Mouse (Mus musculus) urinary bladder, postnatal 36 days (tissue): ENCODE data around the gene Rnasek.

ENCODE experiments used
- DNase-seq, 2 experiments: peaks; one replicate each; pipeline ENCODE4 v3.0.0; 2022; ENCODE audit warnings: low spot score in 2 of 2, mixed read lengths in 1 of 2

The Rnasek gene

DNA sequence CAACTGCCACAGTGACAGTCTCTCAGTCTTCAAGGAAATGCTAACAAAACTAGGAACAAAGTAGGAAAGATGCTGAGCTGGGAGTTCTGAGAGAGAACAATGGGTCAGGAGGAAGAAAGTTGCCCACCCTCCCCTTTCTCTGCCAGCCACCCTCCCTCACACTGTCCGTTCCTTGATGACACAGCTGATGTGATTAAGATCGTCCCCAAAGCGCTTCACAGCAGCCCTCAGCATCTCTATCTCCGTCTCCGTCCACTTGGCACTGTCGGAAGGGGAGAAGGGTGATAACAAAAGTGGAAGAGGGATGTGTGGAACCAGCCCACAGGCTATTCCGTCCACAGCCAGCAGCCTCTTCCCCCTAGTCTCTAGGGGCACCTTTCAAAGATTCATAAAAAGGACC, 2.9 kb downstream of the Rnasek start:
- DNase-seq: no peak

DNA sequence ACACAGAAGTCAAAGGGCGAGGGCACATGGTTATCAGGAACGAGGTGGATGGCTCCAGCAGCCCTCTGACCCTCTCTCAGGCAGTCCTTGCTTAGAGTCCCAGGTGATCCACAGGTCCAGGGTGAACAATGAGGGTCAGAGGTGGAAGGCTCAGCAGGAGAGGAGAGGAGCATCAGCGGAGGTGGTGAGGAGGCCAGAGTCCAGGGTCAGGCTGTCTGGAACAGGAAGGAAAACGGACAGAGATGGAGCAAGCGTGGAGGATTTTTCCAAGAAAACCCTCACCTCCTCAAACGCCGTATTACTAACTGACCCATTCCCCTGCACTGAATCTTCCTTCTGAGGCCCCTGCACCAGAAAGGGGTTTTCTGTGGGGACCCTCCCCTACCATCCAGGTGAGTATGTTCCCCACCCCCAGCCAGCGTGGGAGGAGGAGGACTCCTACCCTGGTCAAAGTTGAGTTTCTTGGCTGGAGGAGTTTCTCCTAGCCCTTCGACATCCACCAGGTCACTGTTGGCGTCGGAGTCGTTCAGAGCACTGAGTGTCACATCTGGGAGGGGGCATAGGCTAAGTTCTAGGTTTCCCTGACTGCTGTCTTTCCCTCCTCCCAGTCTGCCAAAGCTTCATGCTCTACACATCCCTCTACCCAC, 4.3 kb downstream of the Rnasek start:
- no peak for DNase-seq

DNA sequence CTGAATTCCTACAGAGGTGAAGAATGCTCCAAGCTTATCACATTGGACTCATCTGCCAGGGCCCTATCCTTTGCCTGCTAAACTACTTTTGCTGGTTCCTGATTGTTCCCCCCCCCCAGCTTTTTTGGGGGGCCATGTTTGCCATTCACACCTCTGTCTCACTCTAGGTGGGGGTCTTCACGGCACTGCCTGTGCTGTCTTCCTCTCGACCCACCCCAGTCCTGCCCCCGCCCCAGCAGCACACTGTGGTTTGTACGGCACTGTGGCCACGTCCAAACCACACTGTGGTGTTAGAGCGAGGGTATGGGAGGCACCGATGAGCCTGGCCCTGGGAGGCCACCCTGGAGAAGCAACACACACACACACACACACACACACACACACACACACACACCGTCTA, 5.1 kb downstream of the Rnasek start:
- DNase-seq: no peak

DNA sequence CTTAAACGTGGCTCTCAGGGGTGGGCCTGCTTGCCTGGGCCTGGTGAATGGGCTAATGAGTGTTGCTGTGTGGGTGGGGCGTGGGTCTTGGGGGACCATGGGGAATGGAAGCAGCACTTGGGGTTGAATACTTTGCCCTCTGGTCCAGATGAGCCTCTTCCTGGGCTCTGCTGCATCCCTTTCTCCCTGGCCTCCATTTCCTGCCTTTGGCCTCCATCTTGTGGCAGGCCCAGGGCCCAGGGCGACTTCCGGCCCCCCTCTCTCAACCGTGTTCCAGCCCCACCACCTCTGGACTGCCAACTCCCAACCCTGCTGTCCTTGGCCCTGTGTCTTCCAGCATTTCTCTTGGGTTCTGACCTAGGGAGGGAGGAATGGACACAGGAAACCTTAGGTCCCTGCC, 5.6 kb downstream of the Rnasek start:
- DNase-seq: no peak

DNA sequence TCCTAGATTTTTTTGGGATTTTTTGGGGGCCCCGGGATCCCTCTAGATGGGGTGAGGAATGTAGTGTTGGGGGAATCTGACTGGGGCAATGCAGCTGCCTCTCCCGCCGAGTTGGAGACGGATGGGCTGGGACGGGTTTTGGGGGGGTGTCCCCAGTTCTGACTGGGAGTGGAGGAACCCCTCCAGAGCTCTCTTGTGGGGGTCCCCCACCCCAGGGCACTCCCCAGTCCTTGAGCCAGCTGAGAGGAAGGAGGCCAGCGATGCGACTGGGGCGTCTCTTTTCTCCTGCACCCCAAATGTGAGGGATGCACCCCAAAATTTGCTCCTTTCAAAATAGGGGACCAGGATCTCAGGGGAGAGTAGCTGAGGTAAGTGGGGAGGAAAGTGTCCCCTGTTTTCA, 6.6 kb downstream of the Rnasek start:
- DNase-seq: no peak

DNA sequence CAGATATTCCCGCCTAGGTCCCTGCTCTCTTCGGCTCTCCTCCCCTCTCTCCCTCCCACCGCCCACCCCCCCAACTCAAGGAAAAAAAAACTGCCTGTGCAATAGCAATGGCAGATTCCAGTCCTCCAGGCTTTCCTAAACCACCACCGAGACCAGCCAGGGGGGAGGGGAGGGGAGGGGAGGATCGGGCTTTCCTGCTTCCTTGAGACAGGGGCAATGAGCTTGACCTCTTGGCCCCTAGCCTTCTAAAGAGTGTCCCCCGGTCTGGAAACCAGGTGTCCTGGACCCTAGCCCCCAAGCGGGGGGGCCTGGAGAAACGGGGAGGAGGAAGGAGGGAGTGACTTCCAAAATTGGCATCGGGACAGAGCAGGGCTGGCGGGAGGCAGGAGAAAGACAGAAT, 7.1 kb downstream of the Rnasek start:
- no peak for DNase-seq

DNA sequence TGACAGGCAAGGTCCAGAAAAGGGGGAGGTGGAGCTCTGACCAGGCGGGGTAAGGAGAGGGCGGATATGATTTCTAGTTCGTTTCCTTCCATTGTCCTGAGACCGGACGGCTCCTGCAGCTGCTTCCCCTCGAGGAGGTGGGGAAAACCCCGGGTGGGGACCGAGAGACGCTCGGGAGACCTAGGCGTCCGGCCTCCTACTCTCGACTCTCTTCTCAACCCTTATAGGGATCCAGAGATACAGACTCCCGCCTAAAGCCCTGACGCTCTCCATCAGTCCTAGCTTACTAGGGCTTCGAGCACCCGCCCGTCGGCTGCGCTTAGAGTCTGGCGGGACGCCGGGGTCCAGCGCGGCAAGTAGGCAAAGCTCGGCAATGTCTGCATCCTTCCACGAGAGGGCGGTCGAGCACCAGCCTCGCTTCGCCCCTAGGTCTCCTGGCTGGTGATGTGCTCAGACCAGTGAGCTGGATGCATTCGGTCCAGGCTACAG, 9.4 kb downstream of the Rnasek start:
- peak; percentile 71 to 82 for DNase-seq

DNA sequence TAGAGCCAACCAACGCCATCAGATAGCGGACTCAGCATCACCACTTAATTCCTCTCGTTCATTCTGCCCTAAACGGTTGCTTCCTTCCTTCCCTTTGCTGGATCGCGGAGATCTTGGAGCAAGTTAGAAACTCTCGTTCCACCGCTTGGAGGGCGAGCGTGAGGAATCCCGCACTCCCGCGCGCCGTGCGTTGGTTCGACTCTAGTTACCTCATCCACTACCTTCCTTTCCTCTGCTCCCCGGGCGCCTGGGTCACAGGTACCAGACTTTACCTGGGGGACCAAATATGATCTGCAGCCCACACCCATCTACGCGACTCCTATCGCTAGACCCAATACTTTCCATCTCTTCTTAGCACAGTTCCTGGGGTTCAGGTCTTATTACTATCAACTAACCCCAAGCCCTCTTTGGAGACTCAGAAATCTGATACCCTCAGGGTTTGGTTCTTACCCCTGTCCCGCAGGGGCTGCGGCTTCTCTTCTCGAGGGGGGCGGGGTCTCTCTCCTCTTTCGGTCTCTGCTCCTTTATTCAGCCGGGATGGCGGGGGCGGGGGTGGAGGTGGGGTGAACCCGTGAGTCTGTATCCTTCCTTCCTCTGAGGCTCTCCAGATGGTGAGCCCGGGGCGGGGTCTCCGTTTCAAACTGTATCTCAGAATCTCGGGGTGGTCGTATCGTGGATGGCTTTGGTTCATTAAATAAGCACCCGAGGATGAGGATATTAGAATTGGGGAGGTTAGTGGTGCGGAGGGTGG, 10.2 kb downstream of the Rnasek start, which contains the start of gene Bcl6b:
TSS of gene Bcl6b (minus strand) at position 539 of the 751 bp plus-strand sequence.
- DNase-seq: no peak

DNA sequence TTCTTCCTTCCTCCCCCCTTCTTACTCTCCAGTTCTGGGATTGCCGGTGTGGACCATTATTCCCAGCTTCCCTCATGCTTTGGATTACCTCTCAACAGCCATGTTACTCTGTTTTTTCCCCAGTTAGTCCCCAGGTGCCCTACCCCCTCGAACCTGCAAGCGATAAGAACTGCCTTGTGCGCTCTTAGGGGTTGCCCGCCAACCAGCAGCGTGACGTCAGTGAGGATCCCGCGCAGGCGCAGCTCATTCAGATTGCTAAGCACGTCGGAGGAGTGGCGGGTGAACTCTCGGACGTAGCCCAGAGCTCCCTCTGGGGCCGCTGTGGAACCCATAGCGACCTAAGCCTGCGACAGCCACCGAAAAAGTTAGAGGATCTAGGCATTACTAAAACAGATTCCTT, 10.8 kb downstream of the Rnasek start:
- DNase-seq: peak; percentile 62 to 83

DNA sequence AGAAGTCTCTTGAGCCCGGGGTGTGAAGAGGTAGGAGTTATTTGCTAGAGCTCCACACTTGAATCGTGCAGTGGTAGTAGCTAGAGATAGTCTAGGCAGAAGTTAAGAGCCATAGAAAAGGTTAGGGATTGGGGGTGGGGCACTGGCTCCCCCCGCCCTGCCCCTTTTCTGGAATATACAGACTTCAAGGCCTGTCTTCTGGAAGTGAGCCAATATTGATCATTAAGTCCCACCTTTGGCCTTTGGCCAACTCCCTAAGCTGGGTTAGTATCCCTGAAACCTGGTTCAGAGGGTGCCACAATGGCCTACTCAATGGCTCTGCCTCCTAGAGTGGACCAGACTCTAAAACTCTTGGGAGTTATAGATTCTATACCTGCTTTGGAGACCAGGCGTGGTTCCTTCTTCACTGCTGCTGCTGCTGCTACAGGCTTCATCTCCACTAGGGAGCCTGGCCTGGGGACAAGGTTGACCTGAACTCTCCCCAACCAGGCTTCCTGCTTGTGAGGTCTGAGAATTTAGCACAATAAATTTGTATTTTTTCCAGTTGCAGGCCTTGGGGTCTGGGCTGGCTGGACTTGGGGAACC, 11.9 kb downstream of the Rnasek start:
- DNase-seq: no peak

DNA sequence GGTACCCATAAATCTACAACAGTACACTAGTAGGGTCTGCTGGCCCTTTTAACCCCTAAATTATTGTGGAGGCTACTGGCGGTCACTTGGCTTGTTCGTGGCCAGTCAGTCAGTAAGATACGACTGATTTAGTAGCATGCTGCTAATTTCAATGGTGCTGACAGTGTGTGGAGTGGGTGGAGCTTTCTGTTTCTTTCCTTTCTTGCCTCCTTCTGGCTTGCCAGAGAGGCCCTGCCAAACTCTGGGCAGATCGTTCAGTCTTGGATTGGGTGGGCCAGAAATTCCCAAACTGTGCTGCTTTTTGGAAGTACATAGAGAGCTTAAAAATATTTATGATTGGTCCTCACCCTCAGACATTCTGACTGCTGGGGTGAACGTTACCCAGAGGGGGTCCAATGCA, 12.5 kb downstream of the Rnasek start:
- DNase-seq: no peak

DNA sequence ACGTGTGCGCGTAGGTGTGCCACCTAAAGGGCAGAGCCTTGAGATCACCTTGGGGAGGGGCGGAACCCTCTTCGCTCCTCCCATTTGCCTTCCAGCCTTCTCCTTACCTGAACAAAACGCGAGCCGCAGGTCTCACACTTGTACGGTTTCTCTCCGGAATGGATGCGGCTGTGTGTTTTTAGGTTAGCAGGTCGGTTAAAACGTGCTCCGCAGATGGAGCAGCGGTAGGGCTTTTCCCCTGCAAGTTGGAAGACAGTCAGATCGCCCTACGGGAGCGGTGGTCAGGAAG, 13.1 kb downstream of the Rnasek start:
- DNase-seq: no peak

DNA sequence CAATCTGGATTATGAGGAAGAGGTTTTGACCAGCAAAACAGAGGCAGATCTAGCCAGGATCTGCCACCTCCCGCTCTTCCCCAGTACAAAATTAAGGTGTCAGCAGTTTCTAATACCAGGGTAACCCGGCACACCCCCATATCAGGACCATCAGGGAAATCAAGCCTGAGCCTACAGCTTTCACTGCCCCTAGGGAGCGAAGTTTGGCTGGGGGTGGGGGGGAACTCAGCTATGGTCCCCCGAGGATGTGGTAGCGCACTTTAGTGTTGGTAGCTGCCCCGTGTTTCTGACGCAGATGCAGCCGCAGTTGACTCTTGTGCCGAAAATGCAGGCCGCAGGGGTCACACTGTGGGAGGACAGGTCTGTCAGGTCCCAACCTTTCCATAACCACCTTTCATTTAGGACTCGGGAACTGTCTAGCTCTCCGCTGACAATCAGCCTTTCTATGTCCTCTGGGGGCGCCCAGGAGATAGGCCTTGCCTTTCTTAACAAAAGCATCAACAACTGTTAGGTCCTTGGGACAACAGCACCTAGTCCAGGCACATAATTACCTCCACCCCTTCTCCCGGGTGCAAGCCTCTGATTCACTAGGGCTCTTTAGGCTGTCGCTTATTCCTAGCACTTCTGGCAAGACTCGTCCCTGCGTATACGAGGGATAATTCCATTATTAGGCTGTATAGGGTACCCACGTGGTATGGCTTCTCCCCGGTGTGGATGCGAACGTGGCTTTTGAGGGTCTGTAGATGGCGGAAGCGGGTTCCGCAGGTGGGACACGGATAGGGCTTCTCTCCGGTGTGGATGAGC, 13.6 kb downstream of the Rnasek start:
- no peak for DNase-seq

DNA sequence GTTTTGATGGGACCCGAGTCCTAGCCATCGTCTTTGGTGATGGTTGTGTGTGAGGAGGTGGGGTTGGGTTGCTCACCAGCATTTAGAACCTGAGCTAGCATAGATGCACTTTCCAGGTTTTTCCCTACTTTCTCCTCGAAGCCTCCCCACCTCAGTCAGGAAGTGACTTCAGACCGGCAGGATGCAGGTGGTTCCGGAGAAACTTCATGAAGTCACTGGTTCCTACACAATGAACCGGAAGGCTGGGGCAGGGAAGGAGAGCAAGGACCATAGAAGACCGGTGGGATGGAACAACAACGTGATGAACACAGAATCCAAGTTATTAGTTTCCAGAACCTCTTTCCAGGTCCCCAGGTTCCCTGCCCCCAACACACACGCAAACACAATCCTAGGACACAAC, 15.9 kb downstream of the Rnasek start:
- DNase-seq: no peak

DNA sequence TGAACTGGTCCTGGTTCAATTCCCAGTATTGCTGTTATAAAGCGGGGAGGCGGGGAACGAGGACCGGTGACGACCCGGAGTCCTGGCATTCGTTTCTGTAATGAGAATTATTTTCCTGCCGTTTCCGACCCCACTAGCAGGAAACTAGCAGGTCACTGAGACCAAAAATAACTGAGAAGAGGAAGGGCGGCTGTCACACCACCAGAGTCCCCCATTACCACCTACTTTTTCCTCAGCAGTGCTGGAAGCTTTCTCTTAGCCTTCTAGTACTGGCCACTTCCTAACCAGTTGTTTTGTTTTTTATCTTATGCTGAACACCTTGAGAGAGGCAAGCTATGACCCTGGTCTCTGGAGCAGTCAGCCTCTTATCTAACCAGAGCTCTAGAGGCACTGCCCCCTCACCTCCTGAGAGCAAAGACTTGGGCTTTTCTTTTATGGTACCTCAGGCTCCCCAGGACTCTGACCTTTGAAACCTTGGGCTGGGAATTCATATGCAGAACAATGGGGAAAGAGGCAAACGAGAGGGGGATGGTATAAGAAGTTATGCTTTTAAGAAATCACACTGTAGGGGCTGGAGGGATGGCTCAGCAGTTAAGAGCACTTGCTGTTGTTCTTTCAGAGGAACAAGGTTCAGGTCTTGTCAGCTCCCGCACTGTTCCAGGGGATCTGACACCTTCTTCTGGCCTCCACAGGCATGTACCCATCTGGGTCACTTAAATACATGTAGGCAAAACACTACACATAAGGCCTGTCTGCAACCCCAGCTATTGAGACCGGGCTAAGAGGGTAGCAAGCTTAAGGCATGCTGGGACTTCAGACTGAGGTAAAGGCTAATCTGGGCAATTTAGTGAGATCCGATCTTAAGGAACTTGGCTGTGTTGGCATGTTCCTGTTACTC, 17.8 kb downstream of the Rnasek start:
- no peak for DNase-seq

DNA sequence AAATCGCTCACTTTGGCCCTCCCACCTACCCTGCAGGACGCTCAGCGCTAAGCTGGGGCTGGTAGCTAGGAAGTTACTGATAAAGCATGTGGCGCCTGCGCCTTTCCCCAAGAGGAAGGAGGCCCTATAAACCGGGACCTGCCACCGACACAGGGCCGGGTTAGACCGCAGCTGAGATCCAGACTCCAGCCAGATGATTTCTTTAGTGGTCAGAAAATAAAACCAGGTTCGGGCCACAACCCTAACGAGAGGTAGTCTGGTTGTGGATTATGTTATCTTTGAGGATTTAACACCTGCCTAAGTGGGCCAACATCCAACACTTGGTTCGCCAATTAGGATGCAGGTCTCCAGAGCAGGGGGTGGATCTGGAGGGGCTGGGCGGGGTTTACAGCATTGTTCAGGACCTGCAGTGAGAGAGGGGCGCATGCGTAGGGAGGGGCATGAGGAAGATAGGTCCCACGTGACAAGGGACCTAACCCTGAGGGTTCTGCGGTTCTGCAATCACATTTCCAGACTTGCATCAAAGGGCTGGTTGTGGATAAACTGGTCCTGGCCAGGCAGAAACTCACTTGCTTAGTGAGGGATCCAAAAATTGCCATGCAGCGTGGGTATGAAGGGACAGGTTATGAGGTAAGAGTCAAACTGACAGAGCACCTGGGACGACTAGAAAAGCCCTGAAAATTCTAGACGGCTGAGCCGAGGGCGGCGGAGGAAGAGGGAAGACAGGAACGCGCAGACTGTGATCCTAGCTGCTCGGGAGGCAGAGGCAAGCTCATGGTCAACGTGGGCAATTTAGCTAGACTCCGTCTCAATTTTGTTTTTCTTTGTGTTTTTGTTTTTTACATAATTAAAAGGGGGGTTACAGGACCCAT, 18.7 kb downstream of the Rnasek start, which contains the start of gene Slc16a13:
TSS of gene Slc16a13 (minus strand) at position 334 of the 872 bp plus-strand sequence.
- DNase-seq: peak; percentile 85 to 93

DNA sequence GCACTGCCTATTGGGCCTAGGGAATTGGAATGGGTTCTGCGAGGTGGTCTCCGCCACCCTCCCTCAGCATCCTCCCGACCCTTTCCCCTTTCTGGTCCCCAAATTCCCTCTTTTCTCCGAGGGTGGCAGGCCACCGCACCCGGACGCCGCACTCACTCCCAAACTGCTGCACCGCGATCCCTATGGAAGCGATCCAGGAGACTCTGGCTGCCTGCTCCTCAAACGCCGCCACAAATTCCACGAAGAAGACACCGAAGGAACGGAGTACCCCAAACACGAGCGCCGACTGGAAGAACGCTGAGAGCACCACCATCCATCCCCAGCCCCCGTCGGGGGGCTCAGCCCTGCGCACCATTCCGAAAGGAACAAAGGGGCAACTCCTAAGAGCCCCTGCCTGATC, 19.3 kb downstream of the Rnasek start:
- DNase-seq: no peak

DNA sequence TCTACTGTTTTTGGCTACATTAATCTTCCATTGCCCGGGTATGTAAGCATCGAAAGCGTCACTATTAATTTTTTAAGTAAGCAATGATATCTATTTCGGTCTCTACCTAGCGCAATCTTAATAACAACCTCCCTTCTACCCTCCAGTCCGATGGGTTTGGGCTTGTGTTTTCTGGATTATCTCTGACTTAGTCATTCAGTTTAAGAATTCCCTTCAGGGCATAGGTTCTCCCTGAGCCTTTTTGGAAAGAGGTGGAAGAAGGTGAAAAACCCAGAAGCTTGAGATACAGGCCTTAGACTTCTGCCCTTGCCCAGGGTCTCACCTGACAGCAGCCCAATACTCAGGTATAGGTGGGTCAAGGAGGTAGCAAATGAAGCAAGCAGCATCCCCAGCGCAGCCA, 19.8 kb downstream of the Rnasek start:
- DNase-seq: no peak

DNA sequence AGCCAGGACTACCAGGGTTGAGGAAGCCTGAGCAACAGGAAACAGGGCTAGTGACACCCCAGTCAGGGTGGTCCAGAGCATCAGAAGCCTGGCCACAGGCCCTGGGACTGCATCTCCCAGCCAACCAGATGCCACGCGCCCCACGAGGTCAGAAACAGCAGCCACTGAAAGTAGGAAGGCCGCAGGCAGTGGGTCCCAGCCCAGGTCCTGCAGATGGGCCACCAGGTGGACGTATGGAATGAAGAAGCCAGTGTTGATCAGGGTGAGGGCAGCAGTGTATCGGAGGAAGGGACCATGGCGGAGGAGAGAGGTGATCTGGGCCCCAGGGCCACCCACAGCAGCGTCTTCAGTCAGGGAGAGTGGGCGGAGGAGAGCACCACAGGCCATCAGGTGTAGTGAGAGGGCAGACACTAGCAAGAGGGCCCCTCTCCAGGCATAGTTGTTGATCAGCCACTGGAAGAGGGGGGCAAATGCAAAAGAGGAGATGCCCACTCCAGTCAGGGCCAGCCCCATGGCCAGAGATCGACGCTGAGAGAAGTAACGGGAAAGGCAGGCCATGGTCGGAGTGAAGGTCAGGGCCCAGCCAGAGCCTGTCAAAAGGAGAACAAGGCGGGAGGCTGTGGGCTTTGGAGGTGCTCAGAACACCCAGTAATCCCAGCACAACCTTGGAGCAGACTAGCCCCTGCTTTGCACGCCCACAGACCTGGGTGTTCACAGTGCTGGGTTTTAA, 20.7 kb downstream of the Rnasek start:
- no peak for DNase-seq

DNA sequence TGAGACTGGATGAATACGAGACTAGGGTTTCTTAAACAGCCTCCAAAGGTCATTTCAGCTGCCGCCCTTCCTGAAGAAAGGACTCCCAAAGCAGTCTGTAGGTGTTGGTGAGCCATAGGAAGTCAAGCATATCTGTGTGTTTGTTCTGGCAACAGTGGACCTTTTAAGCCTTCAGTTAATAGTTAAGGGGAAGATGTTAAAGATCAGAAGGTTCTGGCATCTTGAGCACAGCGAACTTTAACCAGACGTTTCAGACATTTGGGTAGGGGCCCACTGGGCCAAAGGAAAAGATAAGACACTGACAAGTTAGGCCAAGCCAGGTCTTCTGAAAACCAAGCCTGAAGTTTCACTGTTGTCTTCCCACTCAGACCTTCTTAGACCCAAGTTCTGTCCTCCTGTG, 21.6 kb downstream of the Rnasek start:
- no peak for DNase-seq
